Mouse (Mus musculus) heart, embryonic 15.5 days (tissue): ENCODE measurements around the gene Mettl18. TPM values are rescaled to one million over a fixed set of nuclear protein-coding genes. Genes with fewer than 3 reads are reported as not detected.
"Not testable (repeated sequence)": the region's sequence is repeated elsewhere in the genome, so short reads cannot be mapped to it uniquely, and the experiment has no call there.

Experiments used
- ATAC-seq: fragments of 200-750 bp; cut with Nextera tagmentation; replicated peaks from 2 replicates; pipeline ENCODE4 v1.8.0; 2017; ENCODE audit warnings: low read depth, moderate TSS enrichment; ENCODE audit not compliant: insufficient number of reproducible peaks, insufficient read depth, low FRiP score
- H3K27ac ChIP-seq: fragments of 300-500 bp; sonication (generic); 2 replicates; pipeline ENCODE4 v1.5.1; 2015; ENCODE audit warnings: mild to moderate bottlenecking, inconsistent platforms
- H3K27me3 ChIP-seq: fragments of 300-500 bp; sonication (generic); 2 replicates; pipeline ENCODE4 v1.6.1; 2015; ENCODE audit warnings: inconsistent platforms
- H3K36me3 ChIP-seq: fragments of 300-500 bp; sonication (generic); 2 replicates; pipeline ENCODE4 v1.6.1; 2015; ENCODE audit warnings: mild to moderate bottlenecking, inconsistent platforms
- H3K4me1 ChIP-seq: fragments of 300-500 bp; sonication (generic); replicated peaks from 2 replicates; pipeline ENCODE4 v1.6.1; 2015; ENCODE audit warnings: inconsistent platforms
- H3K4me2 ChIP-seq: fragments of 300-500 bp; sonication (generic); 2 replicates; pipeline ENCODE4 v1.6.1; 2015; ENCODE audit warnings: inconsistent platforms, mild to moderate bottlenecking, moderate library complexity
- H3K4me3 ChIP-seq: fragments of 300-500 bp; sonication (generic); 2 replicates; pipeline ENCODE4 v1.5.1; 2015; ENCODE audit warnings: mild to moderate bottlenecking, inconsistent platforms
- H3K9ac ChIP-seq: fragments of 300-500 bp; sonication (generic); 2 replicates; pipeline ENCODE4 v1.6.1; 2015; ENCODE audit warnings: mild to moderate bottlenecking, inconsistent platforms
- H3K9me3 ChIP-seq: fragments of 300-500 bp; sonication (generic); replicated peaks from 2 replicates; pipeline ENCODE4 v1.6.1; 2016; ENCODE audit warnings: inconsistent platforms
- WGBS: fragments of 180-500 bp; shearing (Covaris S2); methylation state at CpG from one replicate; pipeline ENCODE4 v1.1.7; 2015; ENCODE audit warnings: mixed read lengths; 5-methylcytosine and 5-hydroxymethylcytosine counted together
- polyA plus RNA-seq: library from polyadenylated mRNA; unstranded; fragments of >200 nt; fragmentation: Nextera tagmentation; extraction: Ambion mirVana; gene quantifications from 2 replicates; pipeline ENCODE4 v1.2.1, GENCODE M21; 2015

Mettl18 gene
- polyA plus RNA-seq, 1 experiment from 2014 or later: 6.1 TPM

DNA sequence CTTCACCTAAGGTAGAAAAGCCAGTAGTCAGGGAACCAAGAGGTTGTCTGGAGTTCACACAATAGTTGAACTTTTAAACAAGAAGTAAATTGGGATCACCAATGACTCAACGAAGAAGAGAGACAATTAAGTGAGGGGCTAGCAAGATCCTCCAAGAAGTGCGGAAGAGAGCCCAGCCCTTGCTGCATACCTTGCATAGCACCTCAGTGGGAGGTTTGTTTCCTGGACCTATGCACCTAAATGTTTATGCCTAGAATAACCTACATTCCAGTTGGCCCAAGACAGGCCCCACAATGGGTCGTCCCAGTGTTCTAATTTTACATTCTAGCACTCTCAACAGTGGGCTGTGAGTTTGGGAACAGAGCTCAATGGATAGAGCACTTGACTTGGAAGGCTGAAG lies 9.6 kb downstream of the Mettl18 start:
- H3K27ac ChIP-seq: no peak overlapping the region
- H3K4me2 ChIP-seq: no peak overlapping the region
- no peak overlapping the region for H3K9ac ChIP-seq
- no peaks in the 10 kb centered on the region for H3K9me3 ChIP-seq
- no peaks in the 10 kb centered on the region for H3K36me3 ChIP-seq
- H3K27me3 ChIP-seq: no peaks in the 10 kb centered on the region
- ATAC-seq: no peak
- no peaks in the 10 kb centered on the region for H3K4me1 ChIP-seq
- 67% methylated on average over 3 of the region's 3 CpGs for WGBS
- H3K4me3 ChIP-seq: no peak overlapping the region

DNA sequence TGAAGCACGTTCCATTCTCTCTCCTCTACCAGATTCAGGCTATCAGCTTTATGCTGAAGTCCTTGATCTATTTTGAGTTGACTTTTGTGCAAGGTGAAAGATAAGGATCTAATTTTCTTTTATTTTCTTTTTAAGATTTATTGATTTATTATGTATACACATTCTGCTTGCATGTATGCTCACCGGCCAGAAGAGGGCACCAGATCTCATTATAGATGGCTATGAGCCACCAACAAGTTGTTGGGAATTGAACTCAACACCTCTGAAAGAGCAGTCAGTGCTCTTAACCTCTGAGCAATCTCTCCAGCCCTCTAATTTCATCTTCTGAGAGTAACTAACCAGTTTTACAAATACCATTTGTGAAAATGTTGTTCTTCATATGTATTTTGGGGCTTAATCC lies 14.5 kb downstream of the Mettl18 start:
- no peaks in the 10 kb centered on the region for H3K4me1 ChIP-seq
- no peak for ATAC-seq
- 44% methylated on average over 2 of the region's 2 CpGs for WGBS
- H3K36me3 ChIP-seq: no peaks in the 10 kb centered on the region
- H3K27ac ChIP-seq: no peak overlapping the region
- H3K9me3 ChIP-seq: no peaks in the 10 kb centered on the region
- no peak overlapping the region for H3K9ac ChIP-seq
- H3K4me2 ChIP-seq: no peak overlapping the region
- H3K4me3 ChIP-seq: no peak overlapping the region
- H3K27me3 ChIP-seq: no peaks in the 10 kb centered on the region

DNA sequence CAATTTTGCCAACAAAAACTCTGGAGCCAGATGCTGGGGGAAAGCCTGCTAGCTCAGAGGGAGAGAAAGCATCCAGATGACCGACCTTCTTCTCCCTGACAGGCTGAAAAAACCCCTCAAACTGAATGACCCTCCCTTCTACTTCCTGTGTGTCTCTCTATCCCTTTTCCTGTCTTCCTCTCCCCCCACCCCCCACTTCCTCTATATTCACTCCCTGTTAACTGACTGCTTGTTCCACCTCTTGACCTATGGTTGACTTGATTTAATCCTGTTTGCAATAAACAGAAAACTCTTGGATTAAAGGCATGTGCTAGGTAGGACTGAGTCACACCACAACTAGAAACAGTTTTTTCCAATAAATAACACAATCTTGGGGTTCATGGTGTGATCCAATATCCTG lies 19.9 kb downstream of the Mettl18 start:
- Histone ChIP-seq H3K36me3 (no peaks in the 10 kb centered on the region), H3K9me3 (no peaks in the 10 kb centered on the region), H3K27ac (no peak overlapping the region), H3K4me3 (no peak overlapping the region), H3K4me2 (no peak overlapping the region), H3K27me3 (no peaks in the 10 kb centered on the region), H3K4me1 (no peaks in the 10 kb centered on the region), H3K9ac (no peak overlapping the region)
- ATAC-seq: no peak
- WGBS: 55% methylated on average over 1 of the region's 1 CpGs

DNA sequence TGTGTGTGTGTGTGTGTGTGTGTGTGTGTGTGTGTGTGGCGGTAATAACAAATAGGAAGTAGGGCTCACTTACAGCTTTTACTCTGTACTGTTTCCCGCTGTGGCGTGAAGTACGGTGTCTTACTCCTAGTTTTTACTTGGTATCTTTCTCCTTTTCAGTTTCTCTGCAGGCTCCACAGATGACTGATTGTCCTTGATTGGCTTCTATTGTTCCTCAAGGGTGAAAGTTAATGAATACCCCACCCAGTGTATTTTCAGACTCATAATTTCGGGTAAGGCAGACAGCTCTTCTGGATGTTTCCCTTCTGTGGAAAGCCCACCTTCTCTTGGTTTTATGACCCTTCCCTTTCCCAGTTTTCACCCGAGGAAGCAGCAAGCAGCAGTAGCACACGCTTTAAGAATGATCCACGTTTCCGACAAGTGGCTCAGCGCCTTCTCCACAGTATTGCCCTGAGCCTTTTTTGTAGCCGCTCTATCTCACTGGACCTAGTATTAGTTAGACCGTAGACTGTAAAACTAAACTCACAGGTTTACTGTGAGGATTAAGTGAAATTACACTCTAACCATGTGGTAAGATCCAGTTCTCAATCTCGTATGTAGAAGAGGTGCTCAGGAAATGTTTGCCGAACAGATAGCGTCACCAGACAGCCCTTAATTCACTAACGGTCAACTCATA lies 23.7 kb downstream of the Mettl18 start:
- no peak for ATAC-seq

DNA sequence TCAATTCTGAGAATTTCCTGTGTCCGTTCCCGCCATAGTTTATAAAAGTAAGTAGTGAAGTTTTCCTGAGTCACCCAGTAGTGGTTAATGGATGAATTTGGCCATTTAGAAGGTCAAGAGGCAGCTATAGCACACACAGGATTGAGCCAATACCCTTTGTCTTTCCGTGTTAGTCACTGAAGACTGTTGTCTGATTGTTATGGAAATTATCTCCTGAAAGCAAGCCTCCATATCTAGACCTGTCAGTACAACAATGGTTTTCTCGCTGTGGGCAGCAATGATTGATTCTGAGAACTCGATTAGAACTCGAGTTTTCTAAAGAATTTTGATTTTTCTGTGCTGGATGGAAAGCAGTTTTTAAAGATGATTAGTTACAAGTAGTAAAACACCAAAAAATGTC lies 25.1 kb downstream of the Mettl18 start:
- Histone ChIP-seq H3K4me3 (no peak overlapping the region), H3K9me3 (no peaks in the 10 kb centered on the region), H3K4me1 (no peaks in the 10 kb centered on the region), H3K4me2 (no peak overlapping the region), H3K9ac (no peak overlapping the region), H3K27me3 (no peaks in the 10 kb centered on the region), H3K36me3 (no peaks in the 10 kb centered on the region), H3K27ac (no peak overlapping the region)
- no peak for ATAC-seq
- 54% methylated on average over 6 of the region's 6 CpGs for WGBS

More for the DNA sequence above, 23.7 kb downstream of the Mettl18 start:
- no peaks in the 10 kb centered on the region for H3K4me1 ChIP-seq
- H3K9ac ChIP-seq: no peak overlapping the region
- WGBS: 85% methylated on average over 16 of the region's 16 CpGs
- H3K9me3 ChIP-seq: no peaks in the 10 kb centered on the region
- no peaks in the 10 kb centered on the region for H3K36me3 ChIP-seq
- H3K27me3 ChIP-seq: no peaks in the 10 kb centered on the region
- H3K27ac ChIP-seq: no peak overlapping the region
- no peak overlapping the region for H3K4me3 ChIP-seq
- no peak overlapping the region for H3K4me2 ChIP-seq

DNA sequence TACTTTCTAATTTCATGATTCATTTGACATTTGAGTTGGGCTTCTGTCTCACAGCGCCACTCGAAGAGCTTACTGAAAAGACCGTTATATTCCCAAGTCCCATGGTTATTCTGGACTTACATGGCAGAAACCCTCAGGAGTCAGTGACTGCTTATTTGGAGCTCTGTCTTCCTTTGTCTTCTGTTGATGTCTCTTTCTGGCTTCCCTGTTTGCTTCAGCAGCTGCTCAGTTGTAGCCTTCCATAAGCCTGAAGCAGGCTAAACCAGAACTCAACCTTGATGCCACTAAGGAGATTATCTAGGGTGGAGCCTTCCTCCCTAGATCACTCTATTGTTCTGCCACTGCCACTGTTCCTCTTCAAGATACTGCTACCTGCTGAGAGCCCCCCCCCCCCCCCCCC lies 26.1 kb downstream of the Mettl18 start:
- not testable (repeated sequence) for H3K9ac ChIP-seq, H3K9me3 ChIP-seq, H3K27ac ChIP-seq, H3K36me3 ChIP-seq, H3K27me3 ChIP-seq, ATAC-seq, H3K4me2 ChIP-seq, H3K4me3 ChIP-seq, H3K4me1 ChIP-seq
- 89% methylated on average over 3 of the region's 3 CpGs for WGBS

DNA sequence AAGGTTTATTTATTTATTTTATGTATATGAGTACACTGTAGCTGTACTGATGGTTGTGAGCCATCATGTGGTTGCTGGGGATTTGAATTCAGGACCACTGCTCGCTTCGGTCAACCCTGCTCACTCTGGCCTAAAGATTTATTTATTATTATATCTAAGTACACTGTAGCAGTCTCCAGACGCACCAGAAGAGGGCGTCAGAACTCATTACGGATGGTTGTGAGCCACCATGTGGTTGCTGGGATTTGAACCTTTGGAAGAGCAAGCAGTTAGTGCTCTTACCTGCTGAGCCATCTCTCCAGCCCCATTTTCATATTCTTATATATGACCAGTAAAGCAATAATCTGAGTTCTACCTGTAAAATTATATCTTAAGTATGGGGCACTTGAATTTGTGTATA lies 27.4 kb downstream of the Mettl18 start:
- H3K27me3 ChIP-seq, H3K9me3 ChIP-seq, H3K4me3 ChIP-seq, H3K27ac ChIP-seq, ATAC-seq, H3K4me1 ChIP-seq, H3K4me2 ChIP-seq, H3K36me3 ChIP-seq, H3K9ac ChIP-seq: not testable (repeated sequence)
- WGBS: 74% methylated on average over 5 of the region's 5 CpGs

DNA sequence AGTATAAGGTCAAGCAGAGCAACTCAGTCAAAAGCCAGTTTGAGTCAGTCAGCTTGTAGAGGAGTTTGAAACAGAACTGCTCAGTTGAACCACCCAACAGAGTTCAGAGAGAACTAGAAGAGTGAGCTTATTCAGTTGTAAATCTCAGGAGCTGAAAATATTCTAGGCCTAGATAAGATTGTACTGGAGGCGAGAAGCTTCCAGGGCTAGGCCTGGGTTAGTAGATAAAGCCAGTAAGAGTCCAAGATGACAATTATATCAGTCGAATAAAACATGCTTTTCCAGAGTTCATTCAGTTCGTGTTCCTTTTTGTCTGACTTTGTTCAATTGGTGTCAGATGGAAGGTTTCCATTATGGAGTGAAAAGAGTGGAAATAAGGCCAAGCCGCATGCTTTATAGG lies 31.0 kb downstream of the Mettl18 start:
- H3K4me3 ChIP-seq: no peak overlapping the region
- no peak overlapping the region for H3K27ac ChIP-seq
- no peak overlapping the region for H3K9ac ChIP-seq
- WGBS: 61% methylated on average over 4 of the region's 4 CpGs
- H3K36me3 ChIP-seq: no peaks in the 10 kb centered on the region
- H3K4me1 ChIP-seq: no peaks in the 10 kb centered on the region
- no peak overlapping the region for H3K4me2 ChIP-seq
- H3K9me3 ChIP-seq: no peaks in the 10 kb centered on the region
- H3K27me3 ChIP-seq: no peaks in the 10 kb centered on the region
- no peak for ATAC-seq

DNA sequence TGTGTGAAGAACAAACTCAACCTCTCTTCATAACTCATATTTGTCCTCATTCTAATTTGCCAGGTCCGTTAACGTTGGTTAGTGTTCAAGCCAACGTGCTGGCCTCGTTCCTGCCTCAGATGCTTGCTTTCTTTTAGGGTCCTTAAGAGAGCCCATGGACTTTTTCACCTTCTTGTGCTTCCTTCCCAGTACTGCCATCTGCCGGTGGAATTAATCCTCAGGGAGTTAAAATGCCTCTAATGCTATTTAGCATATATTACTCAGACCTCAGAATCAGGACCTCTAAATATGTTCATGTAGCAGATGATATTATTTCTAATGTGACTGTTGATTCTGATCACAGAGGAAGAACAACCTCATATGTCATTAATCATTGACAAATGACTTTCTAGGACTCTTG lies 32.7 kb downstream of the Mettl18 start:
- H3K9me3 ChIP-seq: no peaks in the 10 kb centered on the region
- H3K4me3 ChIP-seq: no peak overlapping the region
- no peak overlapping the region for H3K27ac ChIP-seq
- H3K4me2 ChIP-seq: no peak overlapping the region
- no peak for ATAC-seq
- no peaks in the 10 kb centered on the region for H3K36me3 ChIP-seq
- H3K9ac ChIP-seq: no peak overlapping the region
- WGBS: 59% methylated on average over 5 of the region's 5 CpGs
- H3K27me3 ChIP-seq: no peaks in the 10 kb centered on the region
- no peaks in the 10 kb centered on the region for H3K4me1 ChIP-seq

DNA sequence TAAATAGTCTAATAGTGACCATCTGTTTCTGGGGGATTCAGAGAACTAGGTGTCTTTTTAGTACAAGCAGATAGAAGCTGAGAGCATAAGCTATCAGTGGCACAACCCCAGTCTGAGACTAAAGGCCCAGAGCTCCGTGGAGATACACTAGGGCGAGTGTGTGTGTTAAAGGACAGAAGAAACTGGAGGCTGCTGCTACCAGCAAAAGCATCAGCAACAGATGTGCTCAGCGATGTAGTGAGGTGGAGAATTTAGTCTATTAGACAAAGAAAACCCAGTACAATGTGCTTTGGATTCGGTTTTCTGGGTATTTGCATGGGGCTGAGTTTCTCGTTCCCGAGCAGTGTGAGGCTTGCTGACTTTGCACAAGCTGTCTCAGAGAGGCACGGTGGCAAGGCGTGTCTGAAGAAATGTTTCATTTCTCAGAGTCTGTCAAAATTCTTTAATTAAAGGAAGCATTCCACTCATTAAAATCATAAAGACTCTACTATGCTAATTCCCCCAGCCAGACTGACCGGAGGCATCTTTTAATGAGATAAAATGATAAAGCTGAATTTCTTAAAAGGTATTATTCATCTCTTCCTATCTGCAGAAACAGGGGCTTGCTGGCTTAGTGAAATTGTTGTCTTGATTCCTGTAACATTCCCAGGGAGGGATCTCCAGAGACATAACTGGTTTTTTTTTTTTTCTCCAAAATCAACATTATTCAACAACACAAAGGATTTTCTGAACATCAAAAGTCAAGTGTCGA lies 45.9 kb downstream of the Mettl18 start:
- 70% methylated on average over 10 of the region's 10 CpGs for WGBS
- no peak overlapping the region for H3K27ac ChIP-seq
- H3K27me3 ChIP-seq: no peaks in the 10 kb centered on the region
- no peaks in the 10 kb centered on the region for H3K36me3 ChIP-seq
- H3K9me3 ChIP-seq: no peaks in the 10 kb centered on the region
- H3K4me1 ChIP-seq: peaks cover 10% of the 10 kb centered on the region
- no peak overlapping the region for H3K4me3 ChIP-seq
- no peak overlapping the region for H3K9ac ChIP-seq
- no peak overlapping the region for H3K4me2 ChIP-seq
- ATAC-seq: no peak

DNA sequence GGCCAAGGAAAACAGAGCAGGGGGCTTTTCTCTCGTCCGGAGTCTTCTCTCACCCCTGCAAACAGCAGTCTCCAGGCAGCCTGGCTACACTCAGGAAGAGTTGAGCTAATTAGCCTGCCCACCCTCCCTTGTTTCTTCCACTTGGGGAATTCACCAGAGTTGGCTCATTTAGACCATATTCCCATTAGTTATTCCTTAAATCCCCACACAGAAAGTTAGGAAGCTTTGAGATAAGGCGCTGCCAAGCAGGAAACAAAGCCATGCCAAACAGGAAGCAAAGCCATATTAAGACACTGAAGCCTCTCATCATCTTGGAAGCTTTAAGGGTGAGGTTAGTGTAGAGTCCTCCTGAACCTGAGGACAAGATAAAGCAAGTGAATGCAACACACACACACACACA lies 48.9 kb downstream of the Mettl18 start:
- H3K4me2 ChIP-seq: no peak overlapping the region
- no peaks in the 10 kb centered on the region for H3K27me3 ChIP-seq
- no peak overlapping the region for H3K27ac ChIP-seq
- peaks cover 10% of the 10 kb centered on the region for H3K4me1 ChIP-seq
- 45% methylated on average over 3 of the region's 3 CpGs for WGBS
- H3K9me3 ChIP-seq: no peaks in the 10 kb centered on the region
- peak; percentile 60 for ATAC-seq
- no peak overlapping the region for H3K4me3 ChIP-seq
- H3K36me3 ChIP-seq: no peaks in the 10 kb centered on the region
- H3K9ac ChIP-seq: no peak overlapping the region
